Mouse (Mus musculus) testis, adult 2 months (tissue): ENCODE measurements around the gene Nckap5.

Experiments used
- CTCF ChIP-seq: fragments of 200-500 bp; IDR thresholded peaks from 2 replicates; pipeline ENCODE4 v1.5.1; 2012; ENCODE audit warnings: low read depth, mild to moderate bottlenecking, inconsistent platforms, low read length, moderate library complexity; ENCODE audit not compliant: control insufficient read depth, insufficient read depth, insufficient replicate concordance
- POLR2A ChIP-seq: fragments of 200-500 bp; IDR thresholded peaks from 2 replicates; pipeline ENCODE4 v1.6.1; 2012; ENCODE audit warnings: low read depth, mild to moderate bottlenecking, inconsistent platforms, low read length, moderate library complexity; ENCODE audit not compliant: control insufficient read depth

- TF ChIP-seq CTCF (no peak), POLR2A (no peak)
These were observed 110.8 kb downstream of the Nckap5 start for GRCm38 (mm10) chr1:126719733-126720348.
